In the genomic region with DNA sequence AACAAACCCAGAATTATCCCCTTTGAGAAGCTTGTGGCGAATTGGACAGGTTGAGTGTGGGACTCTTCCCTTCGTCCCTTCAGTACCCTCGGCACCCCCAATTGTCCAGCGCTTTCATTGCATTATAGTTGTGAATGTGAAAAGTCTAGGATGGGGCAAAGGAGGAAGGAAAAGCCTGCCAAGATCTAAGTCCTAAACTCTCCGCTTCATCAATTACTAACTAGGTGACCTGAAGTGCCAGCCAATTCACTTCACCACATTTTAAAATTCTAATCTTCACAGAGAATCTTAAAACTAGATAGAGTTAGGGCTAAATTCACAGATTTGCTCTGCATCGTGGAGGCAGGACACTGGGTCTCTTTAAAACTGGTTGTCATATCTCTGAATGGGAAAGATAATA, we compare ENCODE assay signal across 21 mouse cellular contexts. TPM values are rescaled to one million over a fixed set of nuclear protein-coding genes. Genes with fewer than 3 reads are reported as not detected.
"Had no signal": no experiment of that assay in that cellular context is flagged by ENCODE, and none has a peak within 500 bp of the region (broad histone marks: within the 10 kb centered on the region; RNA-seq: fewer than 3 reads in every experiment).

No protein-coding gene starts in this region.

- H3K4me2 ChIP-seq: forebrain, embryonic 15.5 days; heart, embryonic 12.5 days; hindbrain, embryonic 13.5 days; hindbrain, embryonic 15.5 days; limb, embryonic 13.5 days; limb, embryonic 15.5 days; liver, embryonic 12.5 days had no signal

- ATAC-seq: forebrain, embryonic 15.5 days; forebrain, postnatal 0 days; hindbrain, postnatal 0 days; intestine, embryonic 16.5 days; liver, embryonic 12.5 days had no signal

- H3K9me3 ChIP-seq: forebrain, embryonic 15.5 days; heart, embryonic 10.5 days; heart, embryonic 12.5 days; hindbrain, embryonic 13.5 days; hindbrain, embryonic 15.5 days; limb, embryonic 13.5 days; limb, embryonic 15.5 days; liver, embryonic 12.5 days had no signal

- H3K4me3 ChIP-seq: forebrain, embryonic 15.5 days; heart, embryonic 10.5 days; heart, embryonic 12.5 days; hindbrain, embryonic 13.5 days; hindbrain, embryonic 15.5 days; limb, embryonic 13.5 days; limb, embryonic 15.5 days; liver, embryonic 12.5 days had no signal

- H3K36me3 ChIP-seq: forebrain, embryonic 15.5 days; heart, embryonic 10.5 days; heart, embryonic 12.5 days; hindbrain, embryonic 13.5 days; hindbrain, embryonic 15.5 days; limb, embryonic 13.5 days; limb, embryonic 15.5 days; liver, embryonic 12.5 days had no signal

- DNase-seq: forebrain, postnatal 0 days; gastrocnemius, postnatal 14 days; gastrocnemius, postnatal 36 days; heart, adult 18-20 months; heart, postnatal 10 days; layer of hippocampus, adult 9-11 months; layer of hippocampus, postnatal 36 days; left cerebral cortex, postnatal 4 days had no signal

- H3K9ac ChIP-seq: forebrain, embryonic 15.5 days; forebrain, postnatal 0 days; heart, embryonic 12.5 days; hindbrain, embryonic 13.5 days; hindbrain, embryonic 15.5 days; limb, embryonic 13.5 days; limb, embryonic 15.5 days; liver, embryonic 12.5 days; liver, embryonic 14.5 days had no signal

- H3K27me3 ChIP-seq: heart, embryonic 12.5 days; hindbrain, embryonic 15.5 days; limb, embryonic 13.5 days; limb, embryonic 15.5 days had no signal

- H3K27ac ChIP-seq: forebrain, embryonic 15.5 days; heart, embryonic 10.5 days; hindbrain, embryonic 13.5 days; hindbrain, embryonic 15.5 days; hindbrain, postnatal 0 days; kidney, postnatal 0 days; limb, embryonic 13.5 days; limb, embryonic 15.5 days; liver, embryonic 12.5 days; liver, embryonic 14.5 days had no signal

RNA-seq across cellular contexts. Expression of gene Bbof1, which starts 39.3 kb away (rescaled TPM):
- polyA plus RNA-seq: liver, adult 2 months had no signal
